Mouse (Mus musculus): Measurements from ENCODE around the gene Hoxc9. TPM values are rescaled to one million over a fixed set of nuclear protein-coding genes. Genes with fewer than 3 reads are reported as not detected.
A peak's percentile ranks its signal among the peaks of the same experiment; 100 is the strongest.

Gene Hoxc9
- total RNA-seq, 2 experiments from 2014 or later: 0.66 to 1.4 TPM

- DNase-seq (ENCODE audit: low spot score in 2 of 2): no peak
These were observed 588 bp downstream of the Hoxc9 start for GRCm38 (mm10) chr15:102976631-102977422.

GRCm38 (mm10) chr15:102977423-102977974, 1.3 kb downstream of the Hoxc9 start:
- DNase-seq (ENCODE audit: low spot score in 2 of 2): no peak

- DNase-seq (ENCODE audit: low spot score in 2 of 2): no peak
These were observed 2.6 kb downstream of the Hoxc9 start for GRCm38 (mm10) chr15:102978615-102979515.

- no peak for DNase-seq (ENCODE audit: low spot score in 2 of 2)
These were observed 3.7 kb downstream of the Hoxc9 start for GRCm38 (mm10) chr15:102979936-102980335.

GRCm38 (mm10) chr15:102980352-102980751, 4.1 kb downstream of the Hoxc9 start:
- DNase-seq (ENCODE audit: low spot score in 2 of 2): no peak

- DNase-seq (ENCODE audit: low spot score in 2 of 2): no peak
These were observed 4.7 kb downstream of the Hoxc9 start for GRCm38 (mm10) chr15:102980912-102981311.

GRCm38 (mm10) chr15:102981379-102982288, 5.4 kb downstream of the Hoxc9 start:
- no peak for DNase-seq (ENCODE audit: low spot score in 2 of 2)

GRCm38 (mm10) chr15:102983716-102984115, 7.5 kb downstream of the Hoxc9 start:
- DNase-seq (ENCODE audit: low spot score in 2 of 2): no peak

- no peak for DNase-seq (ENCODE audit: low spot score in 2 of 2)
These were observed 8.3 kb downstream of the Hoxc9 start for GRCm38 (mm10) chr15:102984521-102984920.

GRCm38 (mm10) chr15:102984925-102985324, 8.7 kb downstream of the Hoxc9 start:
- no peak for DNase-seq (ENCODE audit: low spot score in 2 of 2)

GRCm38 (mm10) chr15:102987124-102987833, 11.0 kb downstream of the Hoxc9 start:
- DNase-seq (ENCODE audit: low spot score in 2 of 2): peak; percentile 97 to 98

GRCm38 (mm10) chr15:102988078-102988477, 11.8 kb downstream of the Hoxc9 start:
- DNase-seq (ENCODE audit: low spot score in 2 of 2): no peak

GRCm38 (mm10) chr15:102990461-102991397, 14.5 kb downstream of the Hoxc9 start, which contains the start of gene Hoxc8:
Gene Hoxc8 (plus strand): TSS chr15:102990607.
- peak; percentile 56 to 57 for DNase-seq (ENCODE audit: low spot score in 2 of 2)

- DNase-seq (ENCODE audit: low spot score in 2 of 2): peak in 1 of 2 experiments; percentile 26
These were observed 15.5 kb downstream of the Hoxc9 start for GRCm38 (mm10) chr15:102991782-102992181.

GRCm38 (mm10) chr15:102992206-102992605, 16.0 kb downstream of the Hoxc9 start:
- DNase-seq (ENCODE audit: low spot score in 2 of 2): peak in 1 of 2 experiments; percentile 27

GRCm38 (mm10) chr15:102992863-102993262, 16.6 kb downstream of the Hoxc9 start:
- no peak for DNase-seq (ENCODE audit: low spot score in 2 of 2)

GRCm38 (mm10) chr15:102996548-102996947, 20.3 kb downstream of the Hoxc9 start:
- DNase-seq (ENCODE audit: low spot score in 2 of 2): no peak

- DNase-seq (ENCODE audit: low spot score in 2 of 2): no peak
These were observed 21.2 kb downstream of the Hoxc9 start for GRCm38 (mm10) chr15:102997431-102997830.

GRCm38 (mm10) chr15:102997939-102998355, 21.7 kb downstream of the Hoxc9 start, which contains the start of gene Hoxc6:
Gene Hoxc6 (plus strand): TSS chr15:102998257.
- peak; percentile 53 to 60 for DNase-seq (ENCODE audit: low spot score in 2 of 2)

Data from adrenal gland, adult 18-20 months (tissue).